Mouse (Mus musculus) lung, adult 2 months (tissue): ENCODE measurements around the gene Atp6v1g2.

ENCODE experiments used
- CTCF ChIP-seq: fragments of 200-500 bp; IDR thresholded peaks from 2 replicates; pipeline ENCODE4 v1.5.1; 2011; ENCODE audit warnings: mild to moderate bottlenecking, low read length, control low read depth; ENCODE audit not compliant: insufficient read depth
- POLR2A ChIP-seq: fragments of 200-500 bp; IDR thresholded peaks from 2 replicates; pipeline ENCODE4 v1.6.1; 2011; ENCODE audit warnings: low read depth, mild to moderate bottlenecking, control low read depth, low read length, borderline replicate concordance; ENCODE audit errors: extremely low read depth

DNA sequence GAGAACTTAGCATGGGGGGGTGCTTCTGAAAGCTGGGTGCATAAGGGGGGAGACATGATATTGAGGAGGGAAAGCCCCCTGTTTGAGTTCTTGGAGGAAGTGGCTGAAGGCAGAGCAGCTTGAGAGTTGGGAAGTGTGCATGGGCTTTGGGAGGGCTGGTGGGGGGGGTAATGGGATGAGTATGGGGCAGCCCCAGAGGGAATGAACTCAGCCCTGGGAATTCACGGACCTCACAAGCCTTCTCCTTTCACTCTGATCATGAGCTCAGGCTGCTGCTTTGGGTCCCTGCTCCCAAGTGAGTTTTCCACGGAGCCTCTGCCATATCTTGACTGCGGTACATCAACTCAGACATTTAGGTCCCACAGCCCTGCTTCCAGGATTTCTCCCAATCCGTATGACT lies 31.0 kb upstream of the Atp6v1g2 start:
- TF ChIP-seq POLR2A: no peak
- TF ChIP-seq CTCF: no peak
